Mouse (Mus musculus): ENCODE results near the gene Sgms2.

DNA sequence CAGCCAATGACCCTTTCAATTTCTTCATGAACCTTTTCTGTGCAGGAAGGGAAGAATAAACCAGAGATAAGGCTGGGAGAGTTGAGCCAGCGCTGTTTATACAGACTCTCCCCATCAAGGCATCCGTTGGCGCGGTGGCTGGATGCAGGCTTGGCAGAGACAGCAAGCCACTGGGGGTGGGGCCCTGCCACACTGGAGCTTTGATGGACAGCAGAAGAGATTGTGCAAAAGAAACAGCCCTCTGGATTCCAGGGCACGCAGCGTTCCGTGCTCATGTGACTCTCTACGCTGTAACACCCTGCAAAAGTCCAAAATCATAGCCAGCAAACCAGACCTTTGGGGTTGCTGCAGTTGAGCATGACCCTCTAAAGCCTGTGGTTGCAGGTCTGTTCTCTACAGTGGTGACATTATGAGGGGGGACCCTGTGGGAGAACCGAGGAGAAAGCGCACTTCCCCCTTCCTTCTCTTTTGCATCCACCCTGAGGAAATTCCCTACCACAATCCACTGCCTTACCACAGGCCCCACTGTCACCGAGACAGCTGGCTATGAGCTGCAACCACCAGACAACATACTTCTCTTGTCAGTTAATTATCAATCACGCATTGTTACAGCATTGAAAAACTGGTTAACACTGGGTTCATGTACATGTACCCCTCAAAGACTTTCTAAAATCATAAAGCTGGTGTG is 195.6 kb downstream of the Sgms2 start:
- TF ChIP-seq POLR2A (IDR thresholded peaks at IDR 0.05; ENCODE audit: low read depth, low read length) (no peak), CTCF (IDR thresholded peaks at IDR 0.05; ENCODE audit: extremely low read depth, insufficient read depth, insufficient read length, insufficient replicate concordance) (no peak)

Data from spleen, adult 2 months (tissue).